Mouse (Mus musculus) v-Abl transformed pro-B cells (cell line): ENCODE measurements around the gene Il17d.

Experiments
- in situ Hi-C, 2 experiments: fragments of 400-800 bp; cut with MboI; formaldehyde crosslinking; loops; one replicate each; pipeline ENCODE4 v1.15.1; 2025; ENCODE audit not compliant: unreplicated experiment in 2 of 2

The Il17d gene

DNA sequence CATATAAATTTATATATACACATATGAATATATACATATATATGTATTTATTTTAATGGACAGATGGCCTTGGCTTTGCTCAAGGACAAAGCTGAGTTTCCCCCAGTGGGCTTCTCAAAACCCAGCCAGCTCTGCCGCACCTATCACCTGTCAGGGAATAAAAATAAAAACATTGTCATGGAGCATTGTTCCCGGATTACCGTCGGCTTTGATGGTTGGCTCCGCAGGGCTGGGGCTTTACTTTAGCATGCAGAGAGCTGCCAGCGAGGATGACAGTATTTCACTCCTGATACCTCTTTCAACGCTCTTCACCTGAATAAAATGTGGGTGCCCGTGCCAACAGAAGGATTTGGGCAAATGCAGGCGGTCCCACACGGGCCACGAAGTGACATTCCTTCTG lies 9.3 kb downstream of the Il17d start:
- in situ Hi-C loops, result loop anchor here in 1 of 2 experiments (25.0 kb wide), 1 partner anchor 1578 kb away; no protein-coding TSS in a partner anchor

GRCm38 (mm10) chr14:57534346-57534745 lies 9.8 kb downstream of the Il17d start:
- in situ Hi-C loops, result loop anchor here in 1 of 2 experiments (25.0 kb wide), 1 partner anchor 1578 kb away; no protein-coding TSS in a partner anchor

- in situ Hi-C loops, result loop anchor here in 1 of 2 experiments (25.0 kb wide), 1 partner anchor 1577 kb away; no protein-coding TSS in a partner anchor
Measured at GRCm38 (mm10) chr14:57534961-57535360, 10.4 kb downstream of the Il17d start.

DNA sequence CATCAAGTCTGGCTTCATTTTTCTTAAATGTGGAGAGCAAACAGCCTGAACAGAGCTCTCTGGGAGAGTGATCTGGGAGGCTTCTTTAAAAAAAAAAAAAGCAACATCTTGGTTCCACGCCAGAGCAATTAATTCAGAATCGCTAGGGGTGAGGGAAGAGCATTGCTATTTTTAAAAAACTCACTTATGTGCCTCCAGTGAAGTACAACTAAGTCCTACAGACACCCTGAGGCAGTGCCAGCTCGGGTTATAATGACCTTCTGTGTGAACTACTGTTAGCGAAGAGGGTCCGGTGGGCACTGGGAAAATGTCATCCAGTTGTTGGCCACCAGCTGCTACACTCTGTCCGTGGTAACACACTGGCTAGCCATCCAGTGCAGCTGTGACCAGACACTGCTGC lies 11.1 kb downstream of the Il17d start:
- in situ Hi-C loops, result loop anchor here in 1 of 2 experiments (25.0 kb wide), 1 partner anchor 1577 kb away; no protein-coding TSS in a partner anchor

DNA sequence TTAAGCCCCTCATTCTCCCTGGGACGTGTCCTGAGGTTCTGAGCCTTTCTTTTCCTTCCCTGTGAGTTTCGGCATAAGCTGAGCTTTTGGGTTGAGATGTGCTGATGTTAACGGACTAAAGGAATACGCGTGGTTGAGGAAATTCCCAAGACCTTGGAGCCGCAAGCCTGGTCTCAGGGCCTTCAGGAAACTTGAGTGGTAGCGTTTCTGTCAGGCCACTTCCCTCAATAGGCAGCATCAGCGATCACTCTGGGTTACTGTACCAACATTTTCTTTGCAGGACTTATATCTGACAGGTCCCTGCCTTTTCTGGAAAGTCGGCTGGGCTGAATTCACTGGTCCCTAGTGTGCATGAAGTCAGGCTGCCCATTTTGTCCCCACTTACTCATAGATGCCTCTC lies 12.2 kb downstream of the Il17d start:
- in situ Hi-C loops, result loop anchor here in 1 of 2 experiments (25.0 kb wide), 1 partner anchor 1575 kb away; no protein-coding TSS in a partner anchor

DNA sequence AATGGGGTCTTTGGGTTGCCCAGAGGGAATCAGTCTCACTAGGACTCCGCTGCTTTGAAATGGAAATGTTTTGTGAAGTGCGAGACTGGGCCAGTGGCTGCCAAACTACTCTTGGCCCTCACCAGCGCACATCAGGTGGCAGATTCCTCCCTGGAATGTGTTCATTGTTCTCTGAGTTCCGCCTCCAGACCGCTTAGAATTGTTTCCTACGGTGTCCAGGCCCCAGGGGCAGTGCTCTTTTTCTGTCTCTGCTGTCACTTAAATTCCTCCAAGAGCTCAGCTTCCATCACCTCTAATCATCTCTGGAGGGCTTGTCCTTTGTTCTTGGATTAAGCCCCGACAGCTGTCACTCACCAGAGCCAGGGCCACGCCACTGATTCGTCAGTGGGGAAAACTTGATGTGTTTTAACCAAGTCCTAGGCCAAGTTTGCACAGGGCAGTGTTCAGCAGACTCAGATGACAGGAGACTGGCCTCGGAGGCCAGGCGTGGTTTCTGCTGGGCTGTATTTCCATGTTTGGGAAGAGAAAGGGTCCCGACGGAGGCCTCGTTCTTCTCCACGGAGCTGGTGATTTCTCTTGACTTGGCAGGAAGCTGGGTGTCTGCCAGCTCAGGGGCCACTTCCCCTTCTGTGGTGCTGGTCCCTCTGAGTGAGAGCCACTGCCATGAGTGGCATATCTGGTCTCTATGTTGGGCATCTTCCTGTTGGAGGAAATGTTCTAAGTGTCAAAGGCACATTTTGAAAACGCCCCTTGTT lies 12.9 kb downstream of the Il17d start:
- in situ Hi-C loops, result loop anchor here in 1 of 2 experiments (25.0 kb wide), 1 partner anchor 1575 kb away; no protein-coding TSS in a partner anchor

DNA sequence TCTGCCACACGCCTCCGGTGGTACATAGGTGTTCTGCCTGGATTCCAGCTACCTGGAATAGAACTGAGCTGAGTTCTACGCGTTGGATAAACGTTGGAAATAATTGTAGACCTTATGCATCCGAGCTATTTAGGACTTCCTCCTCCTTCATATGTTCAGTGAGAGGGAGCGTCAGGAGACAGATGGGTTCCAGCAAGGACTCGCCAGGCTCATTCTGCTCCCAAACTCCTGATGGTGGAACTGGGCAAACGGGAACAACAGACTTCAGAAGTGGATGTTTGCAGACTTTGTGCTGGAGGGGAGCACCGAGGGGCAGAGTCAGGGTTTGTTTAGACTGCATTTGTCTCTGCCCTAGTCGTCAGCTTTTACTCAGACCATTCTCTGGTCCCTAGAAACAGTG lies 16.1 kb downstream of the Il17d start:
- in situ Hi-C loops, result loop anchor here in 1 of 2 experiments (25.0 kb wide), 1 partner anchor 1572 kb away; no protein-coding TSS in a partner anchor

DNA sequence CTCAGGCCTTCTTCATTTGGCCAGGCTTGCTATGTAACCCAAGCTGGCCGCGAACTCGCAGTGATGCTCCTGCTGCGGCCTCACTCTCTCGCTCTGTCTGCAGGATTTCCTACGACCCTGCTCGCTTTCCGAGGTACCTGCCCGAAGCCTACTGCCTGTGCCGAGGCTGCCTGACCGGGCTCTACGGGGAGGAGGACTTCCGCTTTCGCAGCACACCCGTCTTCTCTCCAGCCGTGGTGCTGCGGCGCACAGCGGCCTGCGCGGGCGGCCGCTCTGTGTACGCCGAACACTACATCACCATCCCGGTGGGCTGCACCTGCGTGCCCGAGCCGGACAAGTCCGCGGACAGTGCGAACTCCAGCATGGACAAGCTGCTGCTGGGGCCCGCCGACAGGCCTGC lies 17.7 kb downstream of the Il17d start:
- in situ Hi-C loops, result loop anchor here in 1 of 2 experiments (25.0 kb wide), 1 partner anchor 1570 kb away; no protein-coding TSS in a partner anchor

DNA sequence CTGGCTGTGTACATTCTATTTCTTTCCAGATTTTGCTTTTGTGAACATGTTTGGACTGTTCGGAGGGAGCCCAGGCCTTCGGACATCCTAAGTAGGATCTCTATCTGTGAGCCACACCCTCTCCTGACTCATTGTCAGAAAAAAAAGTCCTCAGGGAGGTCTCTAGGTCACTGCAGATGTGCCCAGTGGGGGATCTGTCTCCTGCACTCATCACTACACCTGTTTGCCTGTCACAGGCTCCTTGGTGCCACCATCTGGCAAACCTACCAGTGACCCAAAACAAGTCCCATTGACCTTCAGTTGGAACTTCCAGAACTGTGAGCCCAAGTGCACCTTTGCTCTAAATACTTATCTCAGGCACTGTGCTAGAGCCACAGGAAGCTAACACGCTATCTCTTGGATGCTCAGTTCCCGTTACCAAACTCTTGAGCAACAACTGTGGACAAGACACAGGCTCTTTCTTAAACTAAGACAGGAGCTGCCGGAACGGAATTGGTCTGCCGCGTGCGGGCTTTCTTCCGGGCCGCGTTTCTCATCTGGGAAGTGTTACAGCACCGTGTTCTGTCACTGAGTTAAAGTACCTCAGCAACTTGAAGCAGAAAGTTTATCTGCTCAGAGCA lies 19.0 kb downstream of the Il17d start:
- in situ Hi-C loops, result loop anchor here in 1 of 2 experiments (25.0 kb wide), 1 partner anchor 1569 kb away; no protein-coding TSS in a partner anchor

DNA sequence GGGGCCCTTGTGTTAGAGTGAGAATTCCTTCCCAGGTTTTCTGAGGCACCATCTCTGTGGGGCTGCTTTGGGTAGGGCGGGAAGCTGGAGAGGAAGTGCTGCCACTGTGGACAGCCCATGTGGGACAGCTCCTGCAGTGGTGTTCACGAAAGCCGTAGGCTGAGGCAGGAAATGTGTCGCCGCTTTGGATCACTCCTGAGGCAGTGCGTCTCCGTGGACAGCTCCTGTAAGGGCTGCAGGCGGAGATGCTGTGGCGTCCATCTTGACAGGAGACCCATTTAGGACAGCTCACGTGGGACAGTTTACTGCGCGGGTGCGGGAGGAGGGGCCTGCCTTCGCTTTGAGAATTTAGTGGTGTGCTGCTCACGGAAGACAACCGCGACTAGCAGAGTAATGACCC lies 20.9 kb downstream of the Il17d start:
- in situ Hi-C loops, result loop anchor here in 1 of 2 experiments (25.0 kb wide), 1 partner anchor 1567 kb away; no protein-coding TSS in a partner anchor

GRCm38 (mm10) chr14:57546131-57546530 lies 21.6 kb downstream of the Il17d start:
- in situ Hi-C loops, result loop anchor here in 1 of 2 experiments (25.0 kb wide), 1 partner anchor 1566 kb away; no protein-coding TSS in a partner anchor

DNA sequence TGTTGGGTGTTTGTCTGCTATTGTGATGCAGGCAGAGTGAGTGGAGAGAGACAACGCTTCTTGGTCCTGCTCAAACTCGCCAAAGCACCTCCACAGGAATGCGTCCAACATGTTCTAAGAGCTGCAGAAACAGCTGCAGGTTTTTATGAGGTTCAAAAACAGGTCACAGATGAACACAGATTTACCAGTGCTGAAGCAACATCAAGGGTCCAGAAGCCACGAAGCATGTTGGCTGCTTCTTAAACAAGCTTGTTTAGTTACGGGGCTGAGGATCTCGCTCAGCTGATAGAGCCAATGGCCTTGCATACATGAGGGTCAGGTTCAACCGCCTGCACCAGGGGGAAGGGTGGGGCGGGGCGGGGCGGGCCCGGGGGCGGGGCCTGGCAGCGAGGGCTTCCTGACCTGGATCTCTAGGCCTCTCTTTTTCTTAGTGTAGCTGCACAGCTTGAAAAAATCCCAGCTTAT lies 22.0 kb downstream of the Il17d start:
- in situ Hi-C loops, result loop anchor here in 1 of 2 experiments (25.0 kb wide), 1 partner anchor 1566 kb away; no protein-coding TSS in a partner anchor

- in situ Hi-C loops, result loop anchor here in 1 of 2 experiments (25.0 kb wide), 1 partner anchor 1565 kb away; no protein-coding TSS in a partner anchor
Measured at GRCm38 (mm10) chr14:57547062-57547461, 22.5 kb downstream of the Il17d start.

- in situ Hi-C loops, result no loop called here
Measured at GRCm38 (mm10) chr14:57552945-57553344, 28.4 kb downstream of the Il17d start.

GRCm38 (mm10) chr14:57554434-57554833 lies 29.9 kb downstream of the Il17d start:
- in situ Hi-C loops, result no loop called here

DNA sequence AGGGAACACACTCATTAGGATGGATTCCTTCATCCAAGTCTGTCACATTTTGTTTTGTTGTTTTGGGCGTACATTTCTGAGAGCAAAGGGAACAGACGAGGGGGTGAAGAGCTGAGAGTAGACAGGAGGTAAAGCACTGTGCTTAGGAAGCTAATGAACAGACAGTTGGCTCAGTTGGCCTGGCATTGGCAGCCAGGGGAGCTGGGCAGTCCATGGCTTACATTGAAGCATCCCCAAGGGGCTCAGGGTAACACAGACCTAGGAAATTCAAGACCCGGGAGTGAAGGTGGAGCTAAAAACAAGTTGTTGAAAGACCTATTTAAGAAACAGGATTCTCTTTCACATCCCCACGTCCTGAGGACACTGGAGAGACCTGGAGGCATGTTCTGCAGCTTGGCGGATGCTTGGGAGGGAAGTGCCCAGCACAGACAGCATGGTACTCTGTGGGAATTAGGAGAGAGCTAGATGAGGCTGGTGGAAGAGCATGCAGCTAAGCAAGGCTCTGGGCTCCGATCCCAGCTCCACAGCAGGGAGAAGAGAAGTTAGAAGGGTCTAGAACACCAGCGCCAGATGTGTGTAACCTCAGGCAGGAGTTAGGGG lies 31.0 kb downstream of the Il17d start:
- in situ Hi-C loops, result no loop called here

- in situ Hi-C loops, result no loop called here
Measured at GRCm38 (mm10) chr14:57556922-57557321, 32.3 kb downstream of the Il17d start.

DNA sequence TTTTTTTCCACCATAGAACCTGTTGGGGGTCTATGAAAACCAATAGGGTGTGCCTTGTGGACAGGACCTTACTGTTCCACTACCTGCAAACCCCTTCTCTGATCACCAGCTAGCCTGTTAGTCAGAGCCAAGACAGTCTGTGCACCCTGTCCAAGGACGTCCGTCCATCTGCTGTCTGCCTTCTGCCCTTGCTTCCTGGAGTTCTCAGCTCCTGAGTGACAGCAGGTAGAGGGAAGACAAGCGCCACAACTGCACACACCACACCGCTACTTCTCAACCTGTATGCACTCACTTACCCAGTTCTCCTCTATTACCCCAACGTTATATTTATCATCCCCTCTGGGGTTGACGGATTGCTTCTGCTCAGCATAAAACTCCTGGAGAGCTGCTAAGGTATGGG lies 41.0 kb downstream of the Il17d start:
- in situ Hi-C loops, result no loop called here

DNA sequence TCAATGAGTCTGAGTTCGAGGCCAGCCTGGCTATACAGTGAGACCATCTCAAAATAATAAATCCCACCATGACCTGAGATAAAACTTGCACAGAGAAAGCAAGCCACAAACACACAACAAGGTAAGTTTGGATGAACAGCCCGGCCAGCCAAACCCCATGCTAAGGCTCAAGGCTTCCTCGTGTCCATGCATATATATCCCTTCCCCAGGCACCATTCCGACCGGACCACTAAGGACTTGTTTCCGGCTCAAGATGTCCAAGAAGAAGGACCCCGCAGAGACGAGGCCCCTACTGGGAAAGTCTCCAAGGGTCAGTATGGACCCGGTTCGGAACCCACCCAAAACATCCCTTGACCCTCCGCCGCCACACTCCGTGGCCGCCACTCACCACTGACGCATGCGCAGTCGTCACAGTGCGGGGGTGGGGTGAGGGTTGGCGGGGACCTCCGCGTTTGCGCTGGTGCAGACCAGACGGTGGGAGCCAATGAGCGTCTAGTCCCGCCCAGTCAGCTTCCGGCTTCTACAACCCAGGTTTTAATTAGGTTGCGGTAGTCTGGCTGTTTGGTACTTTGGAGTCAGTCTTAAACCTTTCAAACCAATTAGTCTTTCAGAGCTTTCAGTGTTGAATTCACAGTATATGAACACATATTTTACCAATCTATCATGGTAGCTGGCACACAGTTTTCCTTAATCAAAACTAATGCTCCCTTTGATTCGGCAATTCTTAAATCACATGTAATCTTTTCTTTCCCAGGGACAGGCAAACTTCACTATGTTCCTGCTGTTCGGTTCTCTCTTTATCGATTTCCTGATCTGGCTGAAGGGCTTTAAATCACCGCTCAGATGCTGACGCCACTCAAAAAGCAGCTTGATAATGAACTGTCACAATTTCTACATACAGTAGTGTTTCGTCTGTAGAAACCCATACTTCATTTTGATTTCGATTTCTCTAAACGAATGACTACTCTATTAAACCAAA lies 46.9 kb downstream of the Il17d start, which contains the start of gene Eef1akmt1:
Eef1akmt1 (minus strand) TSS at position 458 of the 979 bp plus-strand sequence.
- in situ Hi-C loops, result no loop called here
